Mouse (Mus musculus): ENCODE measurements at regions not wholly inside any gene's neighbourhood (a gene's known extent, or its start where the extent isn't known, plus 50 kb on each side); places are given as distances from the start of the nearest gene placed in this dataset.

GRCm38 (mm10) chr9:46938628-46939027 is 59.9 kb upstream of the Gm4791 start:
- DNase-seq (ENCODE audit: low read depth): no peak
- TF ChIP-seq CTCF (IDR thresholded peaks at IDR 0.05; ENCODE audit: borderline replicate concordance, extremely low read depth, insufficient read depth, insufficient read length): no peak
- no peak for TF ChIP-seq POLR2A (IDR thresholded peaks at IDR 0.05; ENCODE audit: borderline replicate concordance, extremely low read depth, insufficient read depth, insufficient read length, poor library complexity, severe bottlenecking)

- TF ChIP-seq CTCF (IDR thresholded peaks at IDR 0.05; ENCODE audit: borderline replicate concordance, extremely low read depth, insufficient read depth, insufficient read length): no peak
- DNase-seq (ENCODE audit: low read depth): no peak
Measured at GRCm38 (mm10) chr9:46925641-46926040, 72.9 kb upstream of the Gm4791 start.

GRCm38 (mm10) chr9:46920081-46920480 is 78.5 kb upstream of the Gm4791 start:
- no peak for DNase-seq (ENCODE audit: low read depth)
- no peak for TF ChIP-seq CTCF (IDR thresholded peaks at IDR 0.05; ENCODE audit: borderline replicate concordance, extremely low read depth, insufficient read depth, insufficient read length)
- no peak for TF ChIP-seq POLR2A (IDR thresholded peaks at IDR 0.05; ENCODE audit: borderline replicate concordance, extremely low read depth, insufficient read depth, insufficient read length, poor library complexity, severe bottlenecking)

GRCm38 (mm10) chr9:46913238-46913637 is 85.3 kb upstream of the Gm4791 start:
- peak; percentile 95 for DNase-seq (ENCODE audit: low read depth)
- TF ChIP-seq CTCF (IDR thresholded peaks at IDR 0.05; ENCODE audit: borderline replicate concordance, extremely low read depth, insufficient read depth, insufficient read length) (no peak), POLR2A (IDR thresholded peaks at IDR 0.05; ENCODE audit: borderline replicate concordance, extremely low read depth, insufficient read depth, insufficient read length, poor library complexity, severe bottlenecking) (no peak)

GRCm38 (mm10) chr9:46909412-46910013 is 89.0 kb upstream of the Gm4791 start:
- DNase-seq (ENCODE audit: low read depth): peak; percentile 76
- TF ChIP-seq CTCF (IDR thresholded peaks at IDR 0.05; ENCODE audit: borderline replicate concordance, extremely low read depth, insufficient read depth, insufficient read length) (no peak), POLR2A (IDR thresholded peaks at IDR 0.05; ENCODE audit: borderline replicate concordance, extremely low read depth, insufficient read depth, insufficient read length, poor library complexity, severe bottlenecking) (no peak)

- TF ChIP-seq POLR2A (IDR thresholded peaks at IDR 0.05; ENCODE audit: borderline replicate concordance, extremely low read depth, insufficient read depth, insufficient read length, poor library complexity, severe bottlenecking) (no peak), CTCF (IDR thresholded peaks at IDR 0.05; ENCODE audit: borderline replicate concordance, extremely low read depth, insufficient read depth, insufficient read length) (no peak)
- no peak for DNase-seq (ENCODE audit: low read depth)
Measured at GRCm38 (mm10) chr9:46905081-46905480, 93.5 kb upstream of the Gm4791 start.

GRCm38 (mm10) chr9:46903491-46904220 is 94.9 kb upstream of the Gm4791 start:
- DNase-seq (ENCODE audit: low read depth): no peak
- TF ChIP-seq POLR2A (IDR thresholded peaks at IDR 0.05; ENCODE audit: borderline replicate concordance, extremely low read depth, insufficient read depth, insufficient read length, poor library complexity, severe bottlenecking) (no peak), CTCF (IDR thresholded peaks at IDR 0.05; ENCODE audit: borderline replicate concordance, extremely low read depth, insufficient read depth, insufficient read length) (no peak)

GRCm38 (mm10) chr9:46899283-46899682 is 99.3 kb upstream of the Gm4791 start:
- TF ChIP-seq POLR2A (IDR thresholded peaks at IDR 0.05; ENCODE audit: borderline replicate concordance, extremely low read depth, insufficient read depth, insufficient read length, poor library complexity, severe bottlenecking) (no peak), CTCF (IDR thresholded peaks at IDR 0.05; ENCODE audit: borderline replicate concordance, extremely low read depth, insufficient read depth, insufficient read length) (no peak)
- DNase-seq (ENCODE audit: low read depth): peak; percentile 36

GRCm38 (mm10) chr9:46898120-46898519 is 100.4 kb upstream of the Gm4791 start:
- DNase-seq (ENCODE audit: low read depth): peak; percentile 58
- TF ChIP-seq POLR2A (IDR thresholded peaks at IDR 0.05; ENCODE audit: borderline replicate concordance, extremely low read depth, insufficient read depth, insufficient read length, poor library complexity, severe bottlenecking): no peak
- no peak for TF ChIP-seq CTCF (IDR thresholded peaks at IDR 0.05; ENCODE audit: borderline replicate concordance, extremely low read depth, insufficient read depth, insufficient read length)

- peak; percentile 22 for DNase-seq (ENCODE audit: low read depth)
- TF ChIP-seq POLR2A (IDR thresholded peaks at IDR 0.05; ENCODE audit: borderline replicate concordance, extremely low read depth, insufficient read depth, insufficient read length, poor library complexity, severe bottlenecking) (no peak), CTCF (IDR thresholded peaks at IDR 0.05; ENCODE audit: borderline replicate concordance, extremely low read depth, insufficient read depth, insufficient read length) (no peak)
Measured at GRCm38 (mm10) chr9:46891829-46892228, 106.7 kb upstream of the Gm4791 start.

- no peak for TF ChIP-seq POLR2A (IDR thresholded peaks at IDR 0.05; ENCODE audit: borderline replicate concordance, extremely low read depth, insufficient read depth, insufficient read length, poor library complexity, severe bottlenecking)
- TF ChIP-seq CTCF (IDR thresholded peaks at IDR 0.05; ENCODE audit: borderline replicate concordance, extremely low read depth, insufficient read depth, insufficient read length): no peak
- peak; percentile 94 for DNase-seq (ENCODE audit: low read depth)
Measured at GRCm38 (mm10) chr9:46889933-46890662, 108.4 kb upstream of the Gm4791 start.

Measured in brain, embryonic 14.5 days (tissue).